Mouse (Mus musculus) adipocyte (in vitro differentiated cells): ENCODE measurements around the gene 1700003E16Rik.

Experiments used
- DNase-seq: peaks from one replicate; pipeline ENCODE4 v3.0.0-alpha.2; 2016; ENCODE audit warnings: low spot score

1700003E16Rik gene

GRCm38 (mm10) chr6:83127419-83127818 is 28.8 kb upstream of the 1700003E16Rik start:
- DNase-seq, result no peak

GRCm38 (mm10) chr6:83131469-83132034 is 24.7 kb upstream of the 1700003E16Rik start:
- DNase-seq, result peak; percentile 62

GRCm38 (mm10) chr6:83132176-83132919 is 23.9 kb upstream of the 1700003E16Rik start:
- DNase-seq, result no peak

GRCm38 (mm10) chr6:83134226-83134625 is 22.0 kb upstream of the 1700003E16Rik start:
- DNase-seq, result no peak

DNA sequence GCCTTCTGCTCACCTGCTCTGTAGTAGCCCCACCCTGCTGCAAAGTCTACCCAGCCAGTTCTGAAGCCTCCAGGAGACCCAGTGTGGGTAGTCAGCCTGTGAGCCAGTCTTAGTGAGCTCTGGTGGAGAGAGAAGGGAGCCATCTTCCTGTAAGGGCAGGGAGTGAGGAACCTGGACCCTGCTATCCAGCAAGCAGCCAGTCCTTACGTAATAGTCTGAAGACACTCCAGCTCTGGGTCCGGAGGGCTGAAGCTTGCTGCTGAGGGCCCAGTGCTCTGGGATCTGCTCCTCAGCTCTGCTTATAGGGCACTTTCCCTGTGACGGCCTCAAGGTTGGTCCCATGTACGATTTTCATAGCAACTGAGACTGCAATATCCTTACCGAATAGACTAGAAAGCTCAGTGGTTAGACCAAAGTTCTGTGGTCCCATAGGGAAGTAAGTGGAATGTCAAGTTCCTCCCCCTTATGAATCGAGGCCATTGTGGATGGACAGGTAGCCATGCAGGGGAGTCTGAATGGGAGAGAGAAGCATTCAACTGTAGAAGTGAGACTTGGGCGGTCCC is 21.2 kb upstream of the 1700003E16Rik start, which contains the start of gene Rtkn:
Gene Rtkn, plus strand, starts transcription at position 513 of the 563 bp plus-strand sequence.
- DNase-seq, result no peak

DNA sequence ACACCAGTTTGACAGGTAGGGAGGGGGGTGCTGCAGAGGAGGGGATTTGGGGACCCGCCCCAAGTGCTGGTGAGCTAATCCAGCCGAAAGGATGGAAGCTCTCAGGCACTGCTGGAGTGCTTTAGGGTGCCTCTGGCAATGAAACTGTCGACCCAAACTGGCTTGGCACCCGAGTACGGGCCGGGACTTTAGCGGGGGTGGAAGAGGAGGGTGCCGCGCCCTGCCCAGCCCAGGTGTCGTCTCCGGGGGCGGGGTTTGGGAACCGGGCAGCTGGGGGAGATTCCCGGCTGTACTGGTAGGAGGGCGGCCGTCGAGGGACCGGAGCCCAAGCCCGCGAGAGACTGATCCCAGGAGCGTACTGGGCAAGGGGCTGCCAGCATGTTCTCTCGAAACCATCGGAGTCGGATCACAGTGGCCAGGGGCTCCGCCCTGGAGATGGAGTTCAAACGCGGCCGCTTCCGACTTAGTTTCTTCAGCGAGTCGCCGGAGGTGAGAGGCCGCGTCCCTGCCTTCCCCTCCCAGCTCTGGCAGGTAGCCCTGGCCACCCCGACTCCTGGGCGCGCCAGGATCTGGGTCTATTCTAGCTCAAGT is 20.5 kb upstream of the 1700003E16Rik start:
- DNase-seq, result no peak

DNA sequence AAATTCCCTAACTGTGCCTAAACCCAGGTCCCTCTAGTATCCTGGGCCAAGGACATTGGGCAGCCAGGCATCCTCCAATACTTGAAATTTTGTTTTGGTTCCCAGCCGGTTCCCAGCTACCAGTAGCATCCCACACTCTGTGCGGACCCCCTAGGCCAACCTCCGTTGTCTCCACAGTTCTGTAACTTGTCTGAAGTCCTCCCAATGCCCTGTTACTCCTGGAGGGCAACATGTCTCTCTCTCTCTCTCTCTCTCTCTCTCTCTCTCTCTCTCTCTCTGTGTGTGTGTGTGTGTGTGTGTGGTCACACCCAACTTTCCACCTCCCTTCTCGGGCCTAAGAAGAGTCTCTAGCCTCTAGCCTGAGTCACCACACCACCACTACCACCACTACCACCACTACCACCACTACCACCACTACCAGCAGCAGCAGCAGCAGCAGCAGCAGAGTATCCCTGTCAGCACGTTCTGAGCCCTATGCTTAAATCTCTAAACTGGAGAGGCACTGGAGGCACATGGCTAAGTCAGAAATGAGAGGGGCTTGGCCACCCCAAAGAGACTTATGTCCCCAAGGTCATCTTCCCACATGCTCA is 19.8 kb upstream of the 1700003E16Rik start:
- DNase-seq, result no peak

DNA sequence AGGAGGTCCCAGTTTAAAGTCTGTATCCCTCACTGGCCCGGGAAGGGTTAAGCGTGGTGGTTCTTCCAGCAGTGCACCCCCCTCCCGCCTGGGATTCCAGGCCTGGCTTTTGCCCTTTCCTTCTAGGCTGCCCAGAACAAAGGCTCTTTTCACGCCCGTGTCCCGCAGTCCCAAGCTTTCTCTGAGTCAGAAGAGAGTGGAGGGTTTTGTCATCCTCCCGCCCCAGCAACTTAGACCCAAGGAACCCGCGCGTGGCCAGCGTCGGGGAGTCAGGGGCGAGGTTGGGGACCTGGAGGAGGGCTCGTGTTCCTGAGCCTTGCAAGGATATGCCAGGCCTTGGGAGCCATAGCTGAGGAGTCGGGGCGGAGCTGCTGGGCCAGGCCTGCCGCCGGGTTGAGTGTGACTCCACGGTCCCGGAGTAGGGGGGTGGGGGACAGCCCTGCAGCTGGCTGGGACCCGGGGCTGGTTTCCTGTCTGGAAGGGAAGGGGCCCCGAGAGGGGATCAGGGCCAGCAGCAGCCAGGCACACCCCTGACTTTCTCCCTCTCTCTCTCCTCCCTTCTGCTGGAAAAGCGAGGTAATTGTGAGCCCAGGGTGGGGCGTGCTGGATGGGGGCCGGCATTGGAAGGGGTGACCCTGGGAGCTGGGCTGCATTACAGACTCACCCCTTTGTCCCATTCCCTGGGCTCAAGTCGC is 19.2 kb upstream of the 1700003E16Rik start:
- peak; percentile 82 for DNase-seq

- peak; percentile 95 for DNase-seq
Measured at GRCm38 (mm10) chr6:83137576-83137950, 18.6 kb upstream of the 1700003E16Rik start.

GRCm38 (mm10) chr6:83138056-83138455 is 18.1 kb upstream of the 1700003E16Rik start:
- no peak for DNase-seq

- DNase-seq, result no peak
Measured at GRCm38 (mm10) chr6:83140044-83140443, 16.2 kb upstream of the 1700003E16Rik start.

- DNase-seq, result no peak
Measured at GRCm38 (mm10) chr6:83141636-83142035, 14.6 kb upstream of the 1700003E16Rik start.

DNA sequence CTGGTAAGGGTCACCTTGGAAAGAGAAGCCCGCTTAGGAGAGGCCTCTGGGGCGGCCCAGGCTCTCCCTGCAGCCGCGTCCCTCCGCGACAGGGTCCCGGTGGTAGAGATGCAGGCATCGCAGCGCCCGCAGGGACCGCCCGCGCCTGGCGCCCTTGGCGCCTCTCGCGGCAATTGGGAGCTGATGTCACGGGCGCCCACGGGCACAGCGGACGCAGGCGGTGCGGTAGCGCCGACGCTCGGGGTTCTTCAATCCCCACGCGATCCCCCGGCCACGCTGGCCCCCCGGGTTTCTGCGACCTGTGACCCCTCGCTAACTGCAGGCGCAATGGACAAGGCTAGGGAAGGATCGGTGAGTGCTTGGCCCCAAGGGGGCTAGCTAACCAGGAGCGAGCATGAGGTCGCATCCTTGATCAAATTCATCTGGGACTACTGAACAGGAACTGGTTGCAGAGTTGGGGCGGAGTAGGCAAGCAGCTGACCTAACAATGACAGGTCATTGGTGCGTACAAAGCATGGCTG is 13.9 kb upstream of the 1700003E16Rik start:
- no peak for DNase-seq

GRCm38 (mm10) chr6:83142886-83143285 is 13.3 kb upstream of the 1700003E16Rik start:
- DNase-seq, result no peak

- DNase-seq, result no peak
Measured at GRCm38 (mm10) chr6:83145209-83145608, 11.0 kb upstream of the 1700003E16Rik start.

DNA sequence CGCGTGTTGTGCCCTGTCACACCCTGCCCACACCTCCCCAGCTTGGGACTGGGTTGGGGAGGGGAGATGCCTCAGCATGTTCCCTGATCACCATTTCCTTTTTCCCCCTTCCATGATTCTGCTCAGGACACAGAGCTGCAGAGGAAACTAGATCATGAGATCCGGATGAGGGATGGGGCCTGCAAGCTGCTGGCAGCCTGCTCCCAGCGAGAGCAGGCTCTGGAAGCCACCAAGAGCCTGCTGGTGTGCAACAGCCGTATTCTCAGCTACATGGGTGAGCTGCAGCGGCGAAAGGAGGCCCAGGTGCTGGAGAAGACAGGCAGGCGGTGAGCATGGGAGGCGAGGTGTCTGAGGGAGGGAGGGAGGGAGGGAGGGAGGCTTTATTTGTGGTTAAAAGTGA is 10.4 kb upstream of the 1700003E16Rik start:
- no peak for DNase-seq

- DNase-seq, result no peak
Measured at GRCm38 (mm10) chr6:83147280-83147679, 8.9 kb upstream of the 1700003E16Rik start.

- no peak for DNase-seq
Measured at GRCm38 (mm10) chr6:83151721-83152120, 4.5 kb upstream of the 1700003E16Rik start.

DNA sequence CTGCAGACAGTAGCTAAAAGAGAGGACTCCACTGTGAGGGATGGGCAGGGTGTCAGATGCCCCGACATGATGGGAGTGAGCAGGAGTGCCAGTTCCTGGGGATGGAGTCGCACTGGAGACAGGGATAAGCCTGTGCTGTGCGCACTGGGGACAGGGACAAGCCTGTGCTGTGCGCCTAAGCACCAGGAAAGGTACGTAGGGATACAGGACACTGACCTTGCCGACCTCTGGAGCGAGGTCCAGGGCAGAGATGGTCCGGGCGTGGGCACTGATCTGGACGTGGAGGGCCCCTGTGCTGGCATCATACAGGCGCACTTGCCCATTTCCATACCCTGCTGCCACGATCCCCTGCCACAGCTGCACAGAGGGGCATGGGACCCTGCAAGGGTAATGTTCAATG is 3.2 kb upstream of the 1700003E16Rik start:
- DNase-seq, result no peak

DNA sequence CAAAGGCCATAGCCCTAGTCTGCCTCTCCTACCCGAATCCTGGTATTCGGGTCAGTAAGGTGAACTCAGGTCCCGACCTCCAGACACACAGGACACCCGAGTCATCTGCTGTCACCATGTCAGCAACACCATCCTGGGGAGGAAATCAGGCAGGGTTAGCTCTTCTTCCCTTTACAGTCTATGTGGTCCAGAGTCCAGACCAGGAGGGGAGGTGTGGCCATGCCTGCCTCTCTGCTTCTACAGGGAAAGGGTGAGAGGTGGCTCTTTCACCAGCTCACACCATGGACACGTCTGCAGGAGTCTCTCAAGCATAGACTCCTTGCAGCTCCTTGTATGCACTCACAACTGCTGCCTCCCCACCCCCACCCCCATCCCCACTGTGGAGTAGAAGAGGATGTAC is 2.7 kb upstream of the 1700003E16Rik start:
- DNase-seq, result no peak

- DNase-seq, result no peak
Measured at GRCm38 (mm10) chr6:83155552-83156238, 509 bp upstream of the 1700003E16Rik start.
